Comparison of ENCODE assay signal across 8 mouse cellular contexts in the genomic region with DNA sequence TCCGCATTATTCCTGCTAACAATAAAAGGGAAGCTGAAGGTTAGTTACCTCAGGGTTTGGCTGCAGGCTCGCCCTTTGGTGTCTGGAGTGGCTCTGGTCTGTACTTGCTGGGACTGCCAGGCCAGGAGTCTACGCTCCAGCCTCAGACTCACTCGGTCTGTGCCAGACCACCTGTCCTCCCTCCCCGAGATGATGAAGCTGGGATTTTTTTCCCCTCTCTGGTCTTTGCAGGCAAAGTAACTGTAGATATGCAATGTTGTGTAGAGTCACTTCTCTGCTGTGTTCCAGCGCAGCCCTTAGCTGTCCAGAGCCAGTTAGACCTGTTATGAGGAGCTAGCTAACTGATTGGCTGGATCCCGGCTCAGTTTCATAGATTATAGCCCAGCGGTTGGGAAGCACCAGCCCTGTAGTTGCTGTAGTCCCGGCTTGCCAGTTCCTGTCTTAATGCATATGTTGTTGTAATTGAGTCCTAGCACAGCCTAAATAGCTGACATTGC. TPM values are rescaled to one million over a fixed set of nuclear protein-coding genes. Genes with fewer than 3 reads are reported as not detected.
DNase-seq lines count a peak whose midpoint lies in the region; ATAC-seq lines count a peak whose summit lies in the region.

No protein-coding gene starts in this region.

- no peaks in the 10 kb centered on the region for H3K4me1 ChIP-seq in hindbrain, embryonic 13.5 days (replicated peaks)
- no peaks in the 10 kb centered on the region for H3K4me1 ChIP-seq in hindbrain, embryonic 12.5 days
- no peaks in the 10 kb centered on the region for H3K4me1 ChIP-seq in embryonic facial prominence, embryonic 11.5 days (ENCODE audit: control insufficient read depth, insufficient read depth, low read length)
- peaks cover 6% of the 10 kb centered on the region; the same call in 1 of the 2 replicates for H3K4me1 ChIP-seq in kidney, embryonic 15.5 days

- DNase-seq in embryonic facial prominence, embryonic 11.5 days (ENCODE audit: low spot score), result peak; percentile 45
- no peak for DNase-seq in left cerebral cortex, postnatal 4 days
- DNase-seq in layer of hippocampus, adult 9-10 months (ENCODE audit: low spot score), result no peak
- DNase-seq in c-Kit-positive CD71-positive TER-119-positive erythroid progenitor cells, embryonic 14.5 days (ENCODE audit: low spot score), result no peak

- intact Hi-C loops in left cerebral cortex, postnatal 4 days (cut with DNase I), result no loop called here

- H3K27ac ChIP-seq in hindbrain, embryonic 13.5 days, result no peak overlapping the region
- H3K27ac ChIP-seq in hindbrain, embryonic 12.5 days, result no peak overlapping the region
- no peak overlapping the region for H3K27ac ChIP-seq in embryonic facial prominence, embryonic 11.5 days (replicated peaks; ENCODE audit: low read depth, low read length)
- no peak overlapping the region for H3K27ac ChIP-seq in kidney, embryonic 15.5 days

- no peaks in the 10 kb centered on the region for H3K9me3 ChIP-seq in hindbrain, embryonic 13.5 days
- no peaks in the 10 kb centered on the region for H3K9me3 ChIP-seq in hindbrain, embryonic 12.5 days (replicated peaks)
- H3K9me3 ChIP-seq in embryonic facial prominence, embryonic 11.5 days (replicated peaks; ENCODE audit: control insufficient read depth, low read length), result no peaks in the 10 kb centered on the region
- no peaks in the 10 kb centered on the region for H3K9me3 ChIP-seq in kidney, embryonic 15.5 days (replicated peaks)

- no peaks in the 10 kb centered on the region for H3K36me3 ChIP-seq in hindbrain, embryonic 13.5 days
- no peaks in the 10 kb centered on the region for H3K36me3 ChIP-seq in hindbrain, embryonic 12.5 days
- no peaks in the 10 kb centered on the region for H3K36me3 ChIP-seq in embryonic facial prominence, embryonic 11.5 days (replicated peaks; ENCODE audit: control insufficient read depth, insufficient read depth, low read depth, low read length)
- no peaks in the 10 kb centered on the region for H3K36me3 ChIP-seq in kidney, embryonic 15.5 days

- no peak overlapping the region for H3K4me3 ChIP-seq in hindbrain, embryonic 13.5 days
- no peak overlapping the region for H3K4me3 ChIP-seq in hindbrain, embryonic 12.5 days
- no peak overlapping the region for H3K4me3 ChIP-seq in embryonic facial prominence, embryonic 11.5 days (ENCODE audit: low read depth, low read length)
- H3K4me3 ChIP-seq in kidney, embryonic 15.5 days (replicated peaks), result no peak overlapping the region

- H3K27me3 ChIP-seq in hindbrain, embryonic 13.5 days, result no peaks in the 10 kb centered on the region
- H3K27me3 ChIP-seq in hindbrain, embryonic 12.5 days, result no peaks in the 10 kb centered on the region
- no peaks in the 10 kb centered on the region for H3K27me3 ChIP-seq in embryonic facial prominence, embryonic 11.5 days (ENCODE audit: control insufficient read depth, insufficient read depth, low read length)
- no peaks in the 10 kb centered on the region for H3K27me3 ChIP-seq in kidney, embryonic 15.5 days

- 80% methylated on average over 9 of the region's 9 CpGs for WGBS in hindbrain, embryonic 13.5 days
- 80% methylated on average over 9 of the region's 9 CpGs for WGBS in hindbrain, embryonic 12.5 days
- WGBS in embryonic facial prominence, embryonic 11.5 days, result 65% methylated on average over 9 of the region's 9 CpGs
- 51% methylated on average over 9 of the region's 9 CpGs for WGBS in kidney, embryonic 15.5 days

- H3K4me2 ChIP-seq in hindbrain, embryonic 13.5 days, result no peak overlapping the region
- no peak overlapping the region for H3K4me2 ChIP-seq in hindbrain, embryonic 12.5 days (replicated peaks)
- H3K4me2 ChIP-seq in embryonic facial prominence, embryonic 11.5 days (ENCODE audit: low read depth, low read length), result no peak overlapping the region
- peak overlapping the region; percentile 30 for H3K4me2 ChIP-seq in kidney, embryonic 15.5 days

- 0 out of 2 replicates have a peak, but pooled peaks have one; percentile 52 for ATAC-seq in hindbrain, embryonic 13.5 days (ENCODE audit: low FRiP score)
- no peak for ATAC-seq in hindbrain, embryonic 12.5 days (ENCODE audit: low FRiP score)
- peak; percentile 55; the same call in 1 of the 2 replicates for ATAC-seq in embryonic facial prominence, embryonic 11.5 days (replicated peaks; ENCODE audit: insufficient number of reproducible peaks, low FRiP score, low TSS enrichment, low read depth)
- peak; percentile 86 for ATAC-seq in kidney, embryonic 15.5 days (replicated peaks; ENCODE audit: low FRiP score)
- peak; percentile 89 for ATAC-seq in megakaryocyte progenitor cell, adult 5-6 weeks (replicated peaks; ENCODE audit: poor library complexity)

- H3K9ac ChIP-seq in hindbrain, embryonic 13.5 days, result no peak overlapping the region
- no peak overlapping the region for H3K9ac ChIP-seq in hindbrain, embryonic 12.5 days
- no peak overlapping the region for H3K9ac ChIP-seq in embryonic facial prominence, embryonic 11.5 days (replicated peaks; ENCODE audit: low read length)
- H3K9ac ChIP-seq in kidney, embryonic 15.5 days, result no peak overlapping the region

RNA-seq across cellular contexts. Expression of a gene that starts 48.5 kb away (rescaled TPM):
- 18.6 and 19.0 TPM in 2 replicates for polyA plus RNA-seq in hindbrain, embryonic 13.5 days (2015; fragmentation: Nextera tagmentation; extraction: Ambion mirVana)
- polyA plus RNA-seq in hindbrain, embryonic 12.5 days (2016; fragmentation: Nextera tagmentation; extraction: Ambion mirVana), result 18.4 and 20.6 TPM in 2 replicates
- polyA plus RNA-seq in embryonic facial prominence, embryonic 11.5 days (2014; fragmentation: Nextera tagmentation; extraction: Ambion mirVana), result 14.6 and 15.1 TPM in 2 replicates
- polyA plus RNA-seq in kidney, embryonic 15.5 days (2015; fragmentation: Nextera tagmentation; extraction: Ambion mirVana), result 13.9 and 16.7 TPM in 2 replicates
- total RNA-seq in megakaryocyte progenitor cell, adult 5-6 weeks (2015), result 32.5 and 38.7 TPM in 2 replicates
- total RNA-seq in megakaryocyte progenitor cell, adult 5-6 weeks (2017), result 29.1 and 46.2 TPM in 2 replicates
- total RNA-seq in left cerebral cortex, postnatal 4 days (2021), result 100 to 1,000 TPM; 107 to 117 TPM
